In the genomic region with DNA sequence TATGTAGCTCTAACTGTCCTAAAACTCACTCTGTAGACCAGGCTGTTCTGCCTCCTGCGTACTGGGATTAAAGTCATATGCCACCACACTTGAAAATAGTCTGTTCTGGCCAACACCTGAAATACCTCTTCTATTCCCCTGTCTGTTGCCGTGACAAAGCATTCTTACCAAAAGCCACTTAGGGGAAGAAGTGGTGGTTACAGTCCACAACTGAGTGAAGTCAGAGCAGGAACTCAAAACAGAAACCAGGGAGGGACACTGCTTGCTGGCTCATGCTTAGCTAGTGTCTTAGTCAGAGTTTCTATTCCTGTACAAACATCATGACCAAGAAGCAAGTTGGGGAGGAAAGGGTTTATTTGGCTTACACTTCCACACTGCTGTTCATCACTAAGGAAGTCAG, we compare ENCODE assay signal across 20 mouse cellular contexts. TPM values are rescaled to one million over a fixed set of nuclear protein-coding genes. Genes with fewer than 3 reads are reported as not detected.
DNase-seq lines count a peak whose midpoint lies in the region; ATAC-seq and TF ChIP-seq lines count a peak whose summit lies in the region.
"Had no signal": no experiment of that assay in that cellular context is flagged by ENCODE, and none has a peak within 500 bp of the region (broad histone marks: within the 10 kb centered on the region; RNA-seq: fewer than 3 reads in every experiment).

No protein-coding gene starts in this region.

- no peak overlapping the region for H3K27ac ChIP-seq in cerebellum, adult 2 months (ENCODE audit: insufficient read depth, low read length)
- H3K27ac ChIP-seq: gastrocnemius, adult 2 months; heart, embryonic 10.5 days; hindbrain, embryonic 10.5 days; midbrain, embryonic 12.5 days; neural tube, embryonic 12.5 days had no signal

- intact Hi-C loops in heart, postnatal 10 days (cut with DNase I), result loop anchor here (10.0 kb wide), 1 partner anchor 325 kb away; no protein-coding TSS in a partner anchor

- H3K27me3 ChIP-seq in cerebellum, adult 2 months (ENCODE audit: control insufficient read depth, insufficient read depth, low read length), result no peaks in the 10 kb centered on the region
- H3K27me3 ChIP-seq: midbrain, embryonic 12.5 days; neural tube, embryonic 12.5 days had no signal

- TF ChIP-seq CTCF in cerebellum, adult 2 months (IDR thresholded peaks at IDR 0.05; ENCODE audit: borderline replicate concordance, insufficient read depth, low read depth, low read length), result no peak

- no peaks in the 10 kb centered on the region for H3K4me1 ChIP-seq in cerebellum, adult 2 months (ENCODE audit: control insufficient read depth, insufficient read depth, low read length)
- H3K4me1 ChIP-seq: heart, embryonic 10.5 days; midbrain, embryonic 12.5 days; neural tube, embryonic 12.5 days had no signal

- DNase-seq in 416B (ENCODE audit: low read depth) (peak; percentile 91), A20 (ENCODE audit: low read depth, low spot score) (peak; percentile 85)
- DNase-seq in monocyte, adult 2 months (ENCODE audit: low read depth in 1 of 2, low spot score in 2 of 2), result peak; percentile 16 to 35
- no peak for DNase-seq in urinary bladder, adult 18-20 months (ENCODE audit: low spot score in 2 of 2)
- DNase-seq in cerebellum, adult 2 months, result no peak
- no peak for DNase-seq in heart, postnatal 10 days
- DNase-seq: adrenal gland, postnatal 14 days; cerebellum, postnatal 10 days; gastrocnemius, adult 2 months; kidney, adult 18-20 months; kidney, postnatal 10 days; lung, postnatal 4 days; retina, postnatal 1 day; thymus, adult 2 months had no signal

- ATAC-seq in hematopoietic stem cell, adult 5-6 weeks (replicated peaks in 1 of 2; ENCODE audit: insufficient read depth in 1 of 2, low FRiP score in 2 of 2, low TSS enrichment in 1 of 2, low read depth in 1 of 2, poor library complexity in 2 of 2, severe bottlenecking in 2 of 2), result peak; percentile 91 to 94
- ATAC-seq: hindbrain, embryonic 16.5 days had no signal

- 94% methylated on average over 2 of the region's 2 CpGs for WGBS in cerebellum, adult 2 months

- H3K4me3 ChIP-seq in cerebellum, adult 2 months (replicated peaks; ENCODE audit: insufficient read depth, low read depth, low read length), result no peak overlapping the region
- H3K4me3 ChIP-seq: gastrocnemius, adult 2 months; heart, embryonic 10.5 days; hindbrain, embryonic 10.5 days; midbrain, embryonic 12.5 days; neural tube, embryonic 12.5 days had no signal

- TF ChIP-seq POLR2A in cerebellum, adult 2 months (IDR thresholded peaks at IDR 0.05; ENCODE audit: borderline replicate concordance, insufficient read depth, low read length), result no peak

RNA-seq across cellular contexts. Expression of gene Top3a, which starts 7.8 kb away (rescaled TPM):
- 21.4 and 27.9 TPM in 2 replicates for total RNA-seq in hematopoietic stem cell, adult 5-6 weeks (2017)
- polyA plus RNA-seq in cerebellum, adult 2 months (2012; rRNA removed), result 6.8 and 7.2 TPM in 2 replicates
- total RNA-seq in heart, postnatal 10 days (2021), result 1 to 10 TPM; 5.3 to 6.3 TPM

RNA-seq across cellular contexts. Expression of gene Smcr8, which starts 8.0 kb away (rescaled TPM):
- 16.1 and 19.8 TPM in 2 replicates for total RNA-seq in hematopoietic stem cell, adult 5-6 weeks (2017)
- polyA plus RNA-seq in cerebellum, adult 2 months (2012; rRNA removed), result 16.4 and 17.5 TPM in 2 replicates
- total RNA-seq in heart, postnatal 10 days (2021), result 10 to 100 TPM; 16.1 to 16.6 TPM

RNA-seq across cellular contexts. Expression of gene Mief2, which starts 41.1 kb away (rescaled TPM):
- 3.3 and 12.3 TPM in 2 replicates for total RNA-seq in hematopoietic stem cell, adult 5-6 weeks (2017)
- polyA plus RNA-seq in cerebellum, adult 2 months (2012; rRNA removed), result 27.4 and 28.4 TPM in 2 replicates
- total RNA-seq in heart, postnatal 10 days (2021), result 10 to 100 TPM; 24.2 to 26.6 TPM

RNA-seq across cellular contexts. Expression of gene Shmt1, which starts 42.2 kb away (rescaled TPM):
- total RNA-seq in hematopoietic stem cell, adult 5-6 weeks (2017), result 66.8 and 93.0 TPM in 2 replicates
- 3.3 and 4.5 TPM in 2 replicates for polyA plus RNA-seq in cerebellum, adult 2 months (2012; rRNA removed)
- 10 to 100 TPM; 19.9 to 22.4 TPM for total RNA-seq in heart, postnatal 10 days (2021)

RNA-seq across cellular contexts. Expression of gene Flii, which starts 42.3 kb away (rescaled TPM):
- 93.8 and 132 TPM in 2 replicates for total RNA-seq in hematopoietic stem cell, adult 5-6 weeks (2017)
- polyA plus RNA-seq in cerebellum, adult 2 months (2012; rRNA removed), result 160 and 177 TPM in 2 replicates
- 100 to 1,000 TPM; 106 to 117 TPM for total RNA-seq in heart, postnatal 10 days (2021)

Comparison
In these comparisons a context has a peak if more than half of its experiments do, and no peak if none do; other contexts are left out.
1. DNase-seq: peak in 416B (single experiment), A20 (single experiment) and monocyte, adult 2 months (2 of 2); none in urinary bladder, adult 18-20 months (0 of 2), cerebellum, adult 2 months (0 of 2) and heart, postnatal 10 days (0 of 2).